Mouse (Mus musculus) midbrain, embryonic 12.5 days (tissue): ENCODE data around the gene Zbtb3. TPM values are rescaled to one million over a fixed set of nuclear protein-coding genes. Genes with fewer than 3 reads are reported as not detected.

ENCODE experiments used
- ATAC-seq: fragments of 200-750 bp; cut with Nextera tagmentation; 2 replicates; pipeline ENCODE4 v1.8.0; 2017; ENCODE audit warnings: low read depth, moderate TSS enrichment, moderate library complexity; ENCODE audit not compliant: low FRiP score
- H3K27ac ChIP-seq: fragments of 300-500 bp; sonication (generic); replicated peaks from 2 replicates; pipeline ENCODE4 v1.5.1; 2016; ENCODE audit warnings: mild to moderate bottlenecking
- H3K27me3 ChIP-seq: fragments of 300-500 bp; sonication (generic); 2 replicates; pipeline ENCODE4 v1.6.1; 2016; ENCODE audit warnings: mild to moderate bottlenecking
- H3K36me3 ChIP-seq: fragments of 300-500 bp; sonication (generic); 2 replicates; pipeline ENCODE4 v1.6.1; 2016
- H3K4me1 ChIP-seq: fragments of 300-500 bp; sonication (generic); 2 replicates; pipeline ENCODE4 v1.6.1; 2016
- H3K4me2 ChIP-seq: fragments of 300-500 bp; sonication (generic); replicated peaks from 2 replicates; pipeline ENCODE4 v1.6.1; 2016; ENCODE audit warnings: mild to moderate bottlenecking, moderate library complexity
- H3K4me3 ChIP-seq: fragments of 300-500 bp; sonication (generic); 2 replicates; pipeline ENCODE4 v1.5.1; 2016; ENCODE audit warnings: mild to moderate bottlenecking
- H3K9ac ChIP-seq: fragments of 300-500 bp; sonication (generic); replicated peaks from 2 replicates; pipeline ENCODE4 v1.6.1; 2016; ENCODE audit warnings: mild to moderate bottlenecking, moderate library complexity
- H3K9me3 ChIP-seq: fragments of 300-500 bp; sonication (generic); 2 replicates; pipeline ENCODE4 v1.6.1; 2016; ENCODE audit warnings: mild to moderate bottlenecking
- WGBS: fragments of 180-500 bp; shearing (Covaris S2); methylation state at CpG from one replicate; pipeline ENCODE4 v1.1.7; 2016; 5-methylcytosine and 5-hydroxymethylcytosine counted together
- polyA plus RNA-seq: library from polyadenylated mRNA; unstranded; fragments of >200 nt; fragmentation: Nextera tagmentation; extraction: Ambion mirVana; gene quantifications from 2 replicates; pipeline ENCODE4 v1.2.1, GENCODE M21; 2016

Zbtb3 gene
- polyA plus RNA-seq, 1 experiment from 2014 or later, result 8.8 TPM

GRCm38 (mm10) chr19:8850402-8850901, 48.1 kb downstream of the Zbtb3 start, which contains the start of gene Lrrn4cl:
Gene Lrrn4cl, plus strand, starts transcription at chr19:8850768.
- Histone ChIP-seq H3K9me3 (no peaks in the 10 kb centered on the region), H3K4me1 (no peaks in the 10 kb centered on the region), H3K9ac (no peak within 1 kb of the TSS), H3K27me3 (no peaks in the 10 kb centered on the region), H3K36me3 (peaks cover 36% of the 10 kb centered on the region), H3K4me3 (no peak within 1 kb of the TSS), H3K27ac (no peak within 1 kb of the TSS), H3K4me2 (no peak within 1 kb of the TSS)
- WGBS, result 43% methylated on average over 7 of the region's 7 CpGs
- no peak for ATAC-seq

DNA sequence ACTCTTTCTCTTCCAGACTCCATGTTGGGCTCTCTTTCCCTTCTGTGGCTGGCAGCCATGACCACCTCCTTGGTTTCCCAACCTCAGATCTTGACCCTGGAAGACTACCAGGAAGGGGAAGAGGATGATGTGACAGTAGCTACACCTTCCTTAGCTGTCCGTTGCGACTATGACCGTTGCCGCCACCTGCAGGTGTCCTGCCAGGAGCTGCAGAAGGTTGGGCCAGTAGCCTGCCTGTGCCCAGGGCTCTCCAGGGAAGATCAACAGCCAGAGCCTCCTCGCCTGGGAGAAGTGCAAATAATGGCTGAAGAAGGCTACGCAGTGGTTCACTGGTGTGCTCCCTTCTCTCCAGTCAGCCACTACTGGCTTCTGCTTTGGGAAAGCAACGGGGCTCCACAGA, 49.3 kb downstream of the Zbtb3 start:
- no peak for ATAC-seq
- Histone ChIP-seq H3K9me3 (no peaks in the 10 kb centered on the region), H3K27me3 (0 out of 2 replicates have a peak, but pooled peaks cover 2% of the 10 kb centered on the region), H3K4me2 (no peak overlapping the region), H3K36me3 (peaks cover 24% of the 10 kb centered on the region), H3K27ac (no peak overlapping the region), H3K9ac (no peak overlapping the region), H3K4me1 (no peaks in the 10 kb centered on the region), H3K4me3 (no peak overlapping the region)
- whole genome bisulfite sequencing, result 60% methylated on average over 7 of the region's 7 CpGs

- Histone ChIP-seq H3K4me1 (no peaks in the 10 kb centered on the region), H3K9ac (no peak overlapping the region), H3K36me3 (peaks cover 17% of the 10 kb centered on the region), H3K27me3 (0 out of 2 replicates have a peak, but pooled peaks cover 2% of the 10 kb centered on the region), H3K4me3 (no peak overlapping the region), H3K4me2 (no peak overlapping the region), H3K27ac (no peak overlapping the region), H3K9me3 (no peaks in the 10 kb centered on the region)
- no peak for ATAC-seq
- WGBS, result 58% methylated on average over 10 of the region's 10 CpGs
Observed at GRCm38 (mm10) chr19:8852236-8852928, 50.0 kb downstream of the Zbtb3 start.

GRCm38 (mm10) chr19:8853117-8853516, 50.8 kb downstream of the Zbtb3 start:
- Histone ChIP-seq H3K9me3 (no peaks in the 10 kb centered on the region), H3K4me2 (no peak overlapping the region), H3K9ac (no peak overlapping the region), H3K36me3 (peaks cover 10% of the 10 kb centered on the region; the same call in 1 of the 2 replicates), H3K4me1 (no peaks in the 10 kb centered on the region), H3K27me3 (0 out of 2 replicates have a peak, but pooled peaks cover 2% of the 10 kb centered on the region), H3K4me3 (no peak overlapping the region), H3K27ac (no peak overlapping the region)
- no peak for ATAC-seq
- WGBS, result 86% methylated on average over 3 of the region's 3 CpGs

Other genes starting within 250 kb of the Zbtb3 start
- 0.77 and 0.89 TPM in 2 replicates for gene Slc22a8, start 211.3 kb upstream of the Zbtb3 start, polyA plus RNA-seq
- 3.6 and 4.2 TPM in 2 replicates for gene Slc22a6, start 184.5 kb upstream of the Zbtb3 start, polyA plus RNA-seq
- 0.50 and 0.59 TPM in 2 replicates for gene Chrm1, start 138.8 kb upstream of the Zbtb3 start, polyA plus RNA-seq
- 138 and 150 TPM in 2 replicates for gene Slc3a2, start 79.2 kb upstream of the Zbtb3 start, polyA plus RNA-seq
- gene Wdr74, start 66.7 kb upstream of the Zbtb3 start, polyA plus RNA-seq, result 78.5 and 80.7 TPM in 2 replicates
- 3.3 and 4.5 TPM in 2 replicates for gene 1700092M07Rik, start 61.8 kb upstream of the Zbtb3 start, polyA plus RNA-seq
- 121 and 127 TPM in 2 replicates for gene Stx5a, start 61.1 kb upstream of the Zbtb3 start, polyA plus RNA-seq
- gene Nxf1, start 45.5 kb upstream of the Zbtb3 start, polyA plus RNA-seq, result 210 and 224 TPM in 2 replicates
- gene Tmem223, start 31.6 kb upstream of the Zbtb3 start, polyA plus RNA-seq, result 211 and 214 TPM in 2 replicates
- gene Tmem179b, start 28.1 kb upstream of the Zbtb3 start, polyA plus RNA-seq, result 40.4 TPM in 2 replicates
- gene Taf6l, start 16.1 kb upstream of the Zbtb3 start, polyA plus RNA-seq, result 34.5 and 35.5 TPM in 2 replicates
- 154 and 160 TPM in 2 replicates for gene Polr2g, start 4.0 kb upstream of the Zbtb3 start, polyA plus RNA-seq
- 65.7 and 69.9 TPM in 2 replicates for gene Ttc9c, start 16.8 kb downstream of the Zbtb3 start, polyA plus RNA-seq
- 6.0 and 6.4 TPM in 2 replicates for gene Hnrnpul2, start 17.5 kb downstream of the Zbtb3 start, polyA plus RNA-seq
- not detected in 2 replicates for gene AC129217.1, start 27.2 kb downstream of the Zbtb3 start, polyA plus RNA-seq
- gene Bscl2, start 34.9 kb downstream of the Zbtb3 start, polyA plus RNA-seq, result 68.0 and 68.7 TPM in 2 replicates
- 174 and 180 TPM in 2 replicates for gene Gng3, start 36.6 kb downstream of the Zbtb3 start, polyA plus RNA-seq
- 0.55 and 0.62 TPM in 2 replicates for gene Lrrn4cl, start 48.2 kb downstream of the Zbtb3 start, polyA plus RNA-seq
- 172 and 175 TPM in 2 replicates for gene Ubxn1, start 68.9 kb downstream of the Zbtb3 start, polyA plus RNA-seq
- 59.6 and 63.5 TPM in 2 replicates for gene Uqcc3, start 78.4 kb downstream of the Zbtb3 start, polyA plus RNA-seq
- gene Lbhd1, start 81.2 kb downstream of the Zbtb3 start, polyA plus RNA-seq, result 92.7 and 97.2 TPM in 2 replicates
- not detected in 2 replicates for gene Gm49403, start 81.4 kb downstream of the Zbtb3 start, polyA plus RNA-seq
- 81.0 and 87.1 TPM in 2 replicates for gene 1810009A15Rik, start 86.3 kb downstream of the Zbtb3 start, polyA plus RNA-seq
- not detected in 2 replicates for gene Gm49416, start 86.4 kb downstream of the Zbtb3 start, polyA plus RNA-seq
- gene Ints5, start 90.5 kb downstream of the Zbtb3 start, polyA plus RNA-seq, result 46.2 and 46.6 TPM in 2 replicates
- gene Ganab, start 95.5 kb downstream of the Zbtb3 start, polyA plus RNA-seq, result 111 and 115 TPM in 2 replicates
- gene B3gat3, start 117.8 kb downstream of the Zbtb3 start, polyA plus RNA-seq, result 71.9 and 72.5 TPM in 2 replicates
- gene Rom1, start 126.8 kb downstream of the Zbtb3 start, polyA plus RNA-seq, result 2.1 and 2.2 TPM in 2 replicates
- gene Eml3, start 127.0 kb downstream of the Zbtb3 start, polyA plus RNA-seq, result 14.9 and 15.8 TPM in 2 replicates
- 189 and 192 TPM in 2 replicates for gene Mta2, start 139.3 kb downstream of the Zbtb3 start, polyA plus RNA-seq
- gene Tut1, start 151.3 kb downstream of the Zbtb3 start, polyA plus RNA-seq, result 34.0 and 34.2 TPM in 2 replicates
- 338 and 351 TPM in 2 replicates for gene Eef1g, start 164.5 kb downstream of the Zbtb3 start, polyA plus RNA-seq
- gene Ahnak, start 186.7 kb downstream of the Zbtb3 start, polyA plus RNA-seq, result 7.6 and 12.2 TPM in 2 replicates